Mouse (Mus musculus): ENCODE measurements around the gene Uba52. TPM values are rescaled to one million over a fixed set of nuclear protein-coding genes. Genes with fewer than 3 reads are reported as not detected.

Uba52 gene
- polyA plus RNA-seq, 1 experiment from 2014 or later: 836 TPM

DNA sequence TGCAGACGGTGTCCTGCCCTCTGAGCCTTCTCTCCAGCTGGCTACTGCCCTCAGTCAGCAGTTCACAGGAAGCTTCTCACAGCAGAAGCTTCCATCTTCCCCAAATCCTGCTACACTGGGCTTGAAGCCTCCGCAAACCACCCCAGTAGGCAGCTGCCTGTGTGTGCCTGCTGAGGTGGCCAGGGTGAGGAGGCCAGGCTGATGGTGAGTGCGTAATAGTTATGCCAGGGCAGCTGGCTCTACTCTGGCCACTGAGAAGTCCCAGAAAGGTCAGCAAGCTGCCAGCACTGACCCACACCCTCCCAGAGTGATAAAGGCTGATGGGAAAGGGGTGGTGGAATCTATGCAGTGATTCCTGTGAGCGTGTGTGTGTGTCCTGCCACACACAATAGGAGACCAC is 44.3 kb downstream of the Uba52 start:
- Histone ChIP-seq H3K4me2 (replicated peaks; ENCODE audit: low read depth, low read length) (no peak overlapping the region), H3K9me3 (ENCODE audit: low read length) (no peaks in the 10 kb centered on the region), H3K9ac (replicated peaks; ENCODE audit: low read depth) (no peak overlapping the region), H3K27ac (ENCODE audit: low read length) (no peak overlapping the region), H3K4me1 (ENCODE audit: insufficient read depth, low read depth, low read length) (peaks cover 18% of the 10 kb centered on the region; the same call in 1 of the 2 replicates), H3K27me3 (replicated peaks; ENCODE audit: insufficient read depth, low read length) (no peaks in the 10 kb centered on the region), H3K4me3 (ENCODE audit: low read depth, low read length) (no peak overlapping the region), H3K36me3 (ENCODE audit: insufficient read depth, low read length) (no peaks in the 10 kb centered on the region)
- 77% methylated on average over 4 of the region's 4 CpGs for WGBS
- no peak for DNase-seq (ENCODE audit: low spot score)
- TF ChIP-seq CTCF (IDR thresholded peaks at IDR 0.05): no peak
- no peak for TF ChIP-seq EP300 (IDR thresholded peaks at IDR 0.05)
- no peak for ATAC-seq

DNA sequence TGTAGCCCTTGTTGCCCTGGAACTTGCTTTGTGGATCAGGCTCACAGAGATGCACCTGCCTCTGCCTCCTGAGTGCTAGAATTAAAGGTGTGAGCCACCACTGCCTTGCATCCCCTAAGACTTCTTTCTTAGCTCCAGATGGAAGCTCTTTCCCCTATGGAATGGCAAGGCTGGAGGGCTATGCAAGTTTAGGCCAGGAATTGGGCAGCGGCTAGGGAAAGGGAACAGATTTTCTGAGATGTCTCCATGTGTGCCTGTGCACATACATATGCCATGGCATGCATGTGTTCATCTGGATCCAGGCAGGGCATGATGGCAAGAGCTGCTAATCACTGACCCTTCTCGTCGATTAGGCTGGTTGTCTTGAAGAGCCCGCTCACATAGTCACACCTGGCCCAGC is 44.9 kb downstream of the Uba52 start:
- H3K4me3 ChIP-seq (ENCODE audit: low read depth, low read length): no peak overlapping the region
- WGBS: 96% methylated on average over 4 of the region's 4 CpGs
- H3K9me3 ChIP-seq (ENCODE audit: low read length): no peaks in the 10 kb centered on the region
- H3K9ac ChIP-seq (replicated peaks; ENCODE audit: low read depth): no peak overlapping the region
- DNase-seq (ENCODE audit: low spot score) (no peak), ATAC-seq (no peak)
- no peak overlapping the region for H3K4me2 ChIP-seq (replicated peaks; ENCODE audit: low read depth, low read length)
- no peaks in the 10 kb centered on the region for H3K36me3 ChIP-seq (ENCODE audit: insufficient read depth, low read length)
- no peaks in the 10 kb centered on the region for H3K27me3 ChIP-seq (replicated peaks; ENCODE audit: insufficient read depth, low read length)
- H3K4me1 ChIP-seq (ENCODE audit: insufficient read depth, low read depth, low read length): peaks cover 18% of the 10 kb centered on the region; the same call in 1 of the 2 replicates
- TF ChIP-seq CTCF (IDR thresholded peaks at IDR 0.05): no peak
- TF ChIP-seq EP300 (IDR thresholded peaks at IDR 0.05): no peak
- H3K27ac ChIP-seq (ENCODE audit: low read length): no peak overlapping the region

DNA sequence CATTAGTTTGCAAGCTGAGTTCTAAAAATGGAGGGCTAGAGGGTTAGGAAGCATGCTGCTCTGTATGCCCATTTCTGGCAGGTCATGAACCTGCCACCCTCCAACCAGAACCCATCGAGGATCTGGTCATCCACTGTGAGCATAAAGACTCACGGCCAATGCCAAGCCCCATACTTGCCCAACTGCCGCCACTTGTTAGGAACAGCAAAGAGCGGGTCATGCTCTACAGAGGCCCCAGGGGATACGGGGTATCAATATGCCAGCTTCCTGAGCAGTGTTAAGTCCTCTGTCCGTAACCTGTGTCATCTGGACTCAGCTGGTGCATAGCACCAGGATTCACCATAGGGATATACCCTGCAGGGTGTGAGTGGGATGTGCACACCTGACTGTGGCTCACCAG is 46.4 kb downstream of the Uba52 start:
- no peak overlapping the region for H3K4me2 ChIP-seq (replicated peaks; ENCODE audit: low read depth, low read length)
- no peaks in the 10 kb centered on the region for H3K9me3 ChIP-seq (ENCODE audit: low read length)
- H3K4me3 ChIP-seq (ENCODE audit: low read depth, low read length): no peak overlapping the region
- H3K27me3 ChIP-seq (replicated peaks; ENCODE audit: insufficient read depth, low read length): no peaks in the 10 kb centered on the region
- no peaks in the 10 kb centered on the region for H3K36me3 ChIP-seq (ENCODE audit: insufficient read depth, low read length)
- 91% methylated on average over 6 of the region's 6 CpGs for WGBS
- H3K9ac ChIP-seq (replicated peaks; ENCODE audit: low read depth): no peak overlapping the region
- H3K4me1 ChIP-seq (ENCODE audit: insufficient read depth, low read depth, low read length): peaks cover 11% of the 10 kb centered on the region; the same call in 1 of the 2 replicates
- H3K27ac ChIP-seq (ENCODE audit: low read length): no peak overlapping the region
- DNase-seq (ENCODE audit: low spot score): no peak
- TF ChIP-seq EP300 (IDR thresholded peaks at IDR 0.05) (no peak), CTCF (IDR thresholded peaks at IDR 0.05) (no peak)
- no peak for ATAC-seq

GRCm38 (mm10) chr8:70463306-70463705 is 47.3 kb downstream of the Uba52 start:
- no peak overlapping the region for H3K9ac ChIP-seq (replicated peaks; ENCODE audit: low read depth)
- 62% methylated on average over 4 of the region's 4 CpGs for WGBS
- no peak overlapping the region for H3K4me2 ChIP-seq (replicated peaks; ENCODE audit: low read depth, low read length)
- ATAC-seq (no peak), DNase-seq (ENCODE audit: low spot score) (no peak)
- no peak overlapping the region for H3K4me3 ChIP-seq (ENCODE audit: low read depth, low read length)
- no peaks in the 10 kb centered on the region for H3K9me3 ChIP-seq (ENCODE audit: low read length)
- TF ChIP-seq EP300 (IDR thresholded peaks at IDR 0.05) (no peak), CTCF (IDR thresholded peaks at IDR 0.05) (no peak)
- no peaks in the 10 kb centered on the region for H3K27me3 ChIP-seq (replicated peaks; ENCODE audit: insufficient read depth, low read length)
- no peaks in the 10 kb centered on the region for H3K36me3 ChIP-seq (ENCODE audit: insufficient read depth, low read length)
- peaks cover 11% of the 10 kb centered on the region; the same call in 1 of the 2 replicates for H3K4me1 ChIP-seq (ENCODE audit: insufficient read depth, low read depth, low read length)
- H3K27ac ChIP-seq (ENCODE audit: low read length): no peak overlapping the region

- WGBS: 93% methylated on average over 8 of the region's 8 CpGs
- H3K9me3 ChIP-seq (ENCODE audit: low read length): no peaks in the 10 kb centered on the region
- TF ChIP-seq CTCF (IDR thresholded peaks at IDR 0.05): no peak
- TF ChIP-seq EP300 (IDR thresholded peaks at IDR 0.05): no peak
These were observed 48.1 kb downstream of the Uba52 start for GRCm38 (mm10) chr8:70462516-70462813.

GRCm38 (mm10) chr8:70461765-70462515 is 48.7 kb downstream of the Uba52 start:
- Histone ChIP-seq H3K4me2 (replicated peaks; ENCODE audit: low read depth, low read length) (no peak overlapping the region), H3K36me3 (ENCODE audit: insufficient read depth, low read length) (no peaks in the 10 kb centered on the region), H3K4me1 (ENCODE audit: insufficient read depth, low read depth, low read length) (peaks cover under 1% of the 10 kb centered on the region; the same call in 1 of the 2 replicates), H3K27me3 (replicated peaks; ENCODE audit: insufficient read depth, low read length) (no peaks in the 10 kb centered on the region), H3K9ac (replicated peaks; ENCODE audit: low read depth) (no peak overlapping the region), H3K27ac (ENCODE audit: low read length) (0 out of 2 replicates have a peak overlapping the region, but pooled peaks have one; percentile 55), H3K4me3 (ENCODE audit: low read depth, low read length) (no peak overlapping the region), H3K9me3 (ENCODE audit: low read length) (no peaks in the 10 kb centered on the region)
- ATAC-seq (peak; percentile 62), DNase-seq (ENCODE audit: low spot score) (peak; percentile 21)
- WGBS: 76% methylated on average over 16 of the region's 16 CpGs
- TF ChIP-seq CTCF (IDR thresholded peaks at IDR 0.05) (no peak), EP300 (IDR thresholded peaks at IDR 0.05) (peak; percentile 63)

More at GRCm38 (mm10) chr8:70462516-70462813, 48.1 kb downstream of the Uba52 start:
- H3K27ac ChIP-seq (ENCODE audit: low read length): no peak overlapping the region
- no peak for DNase-seq (ENCODE audit: low spot score)
- no peak overlapping the region for H3K4me2 ChIP-seq (replicated peaks; ENCODE audit: low read depth, low read length)
- no peak overlapping the region for H3K9ac ChIP-seq (replicated peaks; ENCODE audit: low read depth)
- no peak for ATAC-seq
- H3K27me3 ChIP-seq (replicated peaks; ENCODE audit: insufficient read depth, low read length): no peaks in the 10 kb centered on the region
- H3K4me3 ChIP-seq (ENCODE audit: low read depth, low read length): no peak overlapping the region
- no peaks in the 10 kb centered on the region for H3K36me3 ChIP-seq (ENCODE audit: insufficient read depth, low read length)
- H3K4me1 ChIP-seq (ENCODE audit: insufficient read depth, low read depth, low read length): peaks cover 6% of the 10 kb centered on the region; the same call in 1 of the 2 replicates
